Mouse (Mus musculus): ENCODE results near the gene Elob.

DNA sequence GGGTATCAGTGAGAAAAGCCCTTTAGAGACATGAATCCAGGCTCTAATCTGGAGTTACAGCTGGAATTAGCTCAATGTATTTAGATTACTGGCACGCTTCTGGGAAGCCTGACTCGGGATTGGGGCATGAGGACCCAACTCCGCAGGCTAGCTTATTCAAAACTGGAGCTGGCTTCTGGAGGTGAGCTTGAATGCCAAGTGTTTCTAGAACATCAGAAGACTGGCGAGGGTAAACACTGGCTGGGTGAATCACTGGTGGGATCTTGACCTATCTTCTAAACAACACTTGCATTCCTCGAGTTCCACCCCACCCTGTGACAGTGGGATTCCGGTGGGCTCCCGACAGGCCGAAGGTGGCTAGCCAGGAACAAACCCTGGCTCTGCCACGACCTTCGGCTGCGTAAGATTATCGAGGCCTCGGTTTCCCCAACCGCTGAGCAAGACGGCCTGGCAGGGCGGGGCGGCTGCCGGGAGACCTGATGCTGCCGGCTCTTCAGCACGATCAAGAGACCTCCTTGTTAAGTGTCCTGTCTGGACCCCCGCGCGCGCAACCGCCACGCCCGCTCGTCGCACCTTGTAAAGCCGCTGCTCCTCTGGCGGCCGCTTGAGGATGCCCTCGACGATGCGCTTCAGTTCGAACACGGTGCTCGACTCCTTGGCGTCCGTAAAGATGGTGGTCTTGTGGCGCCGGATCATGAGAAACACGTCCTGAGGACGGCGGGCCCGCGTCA, 500 bp downstream of the Elob start:
- TF ChIP-seq CTCF (IDR thresholded peaks at IDR 0.05; ENCODE audit: extremely low read depth, insufficient read depth, insufficient read length, insufficient replicate concordance) (no peak), POLR2A (IDR thresholded peaks at IDR 0.05; ENCODE audit: low read depth, low read length) (no peak)

All from spleen, adult 2 months (tissue).